Mouse (Mus musculus) left cerebral cortex, adult 2 months (tissue): ENCODE results near the gene Gbgt1. TPM values are rescaled to one million over a fixed set of nuclear protein-coding genes. Genes with fewer than 3 reads are reported as not detected.

Source experiments
- DNase-seq, 2 experiments: peaks; one replicate each; pipeline ENCODE4 v3.0.0; 2021 to 2022; ENCODE audit warnings: low spot score in 2 of 2, mixed read lengths in 1 of 2; ENCODE audit errors: extremely low spot score in 1 of 2
- H3K27ac ChIP-seq: fragments of 200-600 bp; 2 replicates; pipeline ENCODE4 v1.8.1; 2022
- H3K4me3 ChIP-seq: fragments of 200-600 bp; 2 replicates; pipeline ENCODE4 v1.8.1; 2022
- CTCF ChIP-seq: fragments of 200-600 bp; IDR thresholded peaks from 2 replicates; pipeline ENCODE4 v1.8.1; 2022; ENCODE audit warnings: antibody characterized with exemption, mild to moderate bottlenecking, moderate library complexity
- intact Hi-C: fragments of 180-260 bp; cut with DNase I; formaldehyde crosslinking; loops from one replicate; pipeline ENCODE4 v1.15.1; 2025
- total RNA-seq, 2 experiments: library from RNA; stranded (reverse); gene quantifications; 2 replicates each; pipeline ENCODE4 v1.2.3; 2021

Gene Gbgt1
- total RNA-seq, 2 experiments from 2014 or later = 1.8 to 2.9 TPM

- intact Hi-C loops = no loop called here
- Histone ChIP-seq H3K27ac (peak overlapping the region; percentile 95), H3K4me3 (peak overlapping the region; percentile 85)
- TF ChIP-seq CTCF = no peak
- no peak for DNase-seq
These were observed 38.0 kb downstream of the Gbgt1 start for GRCm38 (mm10) chr2:28534436-28535262.

GRCm38 (mm10) chr2:28535263-28535540, 38.5 kb downstream of the Gbgt1 start:
- Histone ChIP-seq H3K4me3 (peak overlapping the region; percentile 85), H3K27ac (peak overlapping the region; percentile 95)
- TF ChIP-seq CTCF = no peak
- DNase-seq = no peak
- intact Hi-C loops = no loop called here

- intact Hi-C loops = no loop called here
- TF ChIP-seq CTCF = no peak
- Histone ChIP-seq H3K4me3 (peak overlapping the region; percentile 85), H3K27ac (peak overlapping the region; percentile 95)
- peak in 1 of 2 experiments; percentile 67 for DNase-seq
These were observed 39.0 kb downstream of the Gbgt1 start for GRCm38 (mm10) chr2:28535650-28536049.

- intact Hi-C loops = no loop called here
- Histone ChIP-seq H3K4me3 (no peak overlapping the region; the same call in 1 of the 2 replicates), H3K27ac (peak overlapping the region; percentile 95)
- DNase-seq = no peak
- no peak for TF ChIP-seq CTCF
These were observed 39.5 kb downstream of the Gbgt1 start for GRCm38 (mm10) chr2:28536166-28536565.

GRCm38 (mm10) chr2:28536766-28537633, 40.3 kb downstream of the Gbgt1 start:
- H3K27ac ChIP-seq = peak overlapping the region; percentile 64
- H3K4me3 ChIP-seq = no peak overlapping the region
- TF ChIP-seq CTCF = no peak
- DNase-seq = no peak
- intact Hi-C loops = no loop called here

- H3K4me3 ChIP-seq = no peak overlapping the region
- peak overlapping the region; percentile 64 for H3K27ac ChIP-seq
- intact Hi-C loops = no loop called here
- DNase-seq = no peak
- no peak for TF ChIP-seq CTCF
These were observed 40.9 kb downstream of the Gbgt1 start for GRCm38 (mm10) chr2:28537634-28537920.

GRCm38 (mm10) chr2:28537995-28538816, 41.5 kb downstream of the Gbgt1 start:
- TF ChIP-seq CTCF = no peak
- peak overlapping the region; percentile 64 for H3K27ac ChIP-seq
- H3K4me3 ChIP-seq = no peak overlapping the region
- no peak for DNase-seq
- intact Hi-C loops = no loop called here

GRCm38 (mm10) chr2:28538817-28539128, 42.1 kb downstream of the Gbgt1 start:
- TF ChIP-seq CTCF = no peak
- DNase-seq = no peak
- intact Hi-C loops = no loop called here
- peak overlapping the region; percentile 61 for H3K27ac ChIP-seq
- no peak overlapping the region for H3K4me3 ChIP-seq

GRCm38 (mm10) chr2:28539206-28539605, 42.5 kb downstream of the Gbgt1 start:
- H3K27ac ChIP-seq = peak overlapping the region; percentile 61
- peak; percentile 60 to 68 for DNase-seq
- H3K4me3 ChIP-seq = no peak overlapping the region
- intact Hi-C loops = no loop called here
- TF ChIP-seq CTCF = no peak

GRCm38 (mm10) chr2:28539949-28540348, 43.3 kb downstream of the Gbgt1 start:
- peak overlapping the region; percentile 61 for H3K27ac ChIP-seq
- TF ChIP-seq CTCF = no peak
- intact Hi-C loops = no loop called here
- H3K4me3 ChIP-seq = no peak overlapping the region
- no peak for DNase-seq

- TF ChIP-seq CTCF = no peak
- no peak overlapping the region; the same call in 1 of the 2 replicates for H3K27ac ChIP-seq
These were observed 44.0 kb downstream of the Gbgt1 start for GRCm38 (mm10) chr2:28540587-28541227.

More at GRCm38 (mm10) chr2:28540587-28541227, 44.0 kb downstream of the Gbgt1 start:
- DNase-seq = no peak
- intact Hi-C loops = no loop called here
- H3K4me3 ChIP-seq = no peak overlapping the region
